Mouse (Mus musculus) forebrain, embryonic 13.5 days (tissue): ENCODE data around the gene Pnrc1. TPM values are rescaled to one million over a fixed set of nuclear protein-coding genes. Genes with fewer than 3 reads are reported as not detected.
"Not testable (repeated sequence)": the region's sequence is repeated elsewhere in the genome, so short reads cannot be mapped to it uniquely, and the experiment has no call there.

Experiments used
- ATAC-seq: fragments of 200-750 bp; cut with Nextera tagmentation; 2 replicates; pipeline ENCODE4 v1.8.0; 2017
- H3K27ac ChIP-seq: fragments of 300-500 bp; sonication (generic); 2 replicates; pipeline ENCODE4 v1.5.1; 2015; ENCODE audit warnings: inconsistent platforms, mild to moderate bottlenecking, moderate library complexity
- H3K27me3 ChIP-seq: fragments of 300-500 bp; sonication (generic); 2 replicates; pipeline ENCODE4 v1.6.1; 2015; ENCODE audit warnings: mild to moderate bottlenecking, inconsistent platforms
- H3K36me3 ChIP-seq: fragments of 300-500 bp; sonication (generic); 2 replicates; pipeline ENCODE4 v1.6.1; 2015; ENCODE audit warnings: mild to moderate bottlenecking, inconsistent platforms; ENCODE audit not compliant: poor library complexity, severe bottlenecking
- H3K4me1 ChIP-seq: fragments of 300-500 bp; sonication (generic); 2 replicates; pipeline ENCODE4 v1.6.1; 2015; ENCODE audit warnings: inconsistent platforms
- H3K4me2 ChIP-seq: fragments of 300-500 bp; sonication (generic); 2 replicates; pipeline ENCODE4 v1.6.1; 2015; ENCODE audit warnings: inconsistent platforms, mild to moderate bottlenecking, moderate library complexity
- H3K4me3 ChIP-seq: fragments of 300-500 bp; sonication (generic); 2 replicates; pipeline ENCODE4 v1.5.1; 2015; ENCODE audit warnings: mild to moderate bottlenecking, inconsistent platforms
- H3K9ac ChIP-seq: fragments of 300-500 bp; sonication (generic); 2 replicates; pipeline ENCODE4 v1.6.1; 2015; ENCODE audit warnings: mild to moderate bottlenecking, inconsistent platforms
- H3K9me3 ChIP-seq: fragments of 300-500 bp; sonication (generic); replicated peaks from 2 replicates; pipeline ENCODE4 v1.6.1; 2016; ENCODE audit warnings: inconsistent platforms
- WGBS: fragments of 180-500 bp; shearing (Covaris S2); methylation state at CpG from one replicate; pipeline ENCODE4 v1.1.7; 2015; 5-methylcytosine and 5-hydroxymethylcytosine counted together
- polyA plus RNA-seq: library from polyadenylated mRNA; unstranded; fragments of >200 nt; fragmentation: Nextera tagmentation; extraction: Ambion mirVana; gene quantifications from 2 replicates; pipeline ENCODE4 v1.2.1, GENCODE M21; 2015

The Pnrc1 gene
- 76.4 and 85.7 TPM in 2 replicates for polyA plus RNA-seq

- 0 out of 2 replicates have a peak, but pooled peaks have one; percentile 50 for ATAC-seq
- WGBS, result 72% methylated on average over 3 of the region's 3 CpGs
- H3K9me3 ChIP-seq, result no peaks in the 10 kb centered on the region
- no peak within 1 kb of the TSS for H3K9ac ChIP-seq
- no peaks in the 10 kb centered on the region for H3K4me1 ChIP-seq
- no peak within 1 kb of the TSS for H3K27ac ChIP-seq
- H3K4me2 ChIP-seq, result no peak within 1 kb of the TSS
- H3K36me3 ChIP-seq, result no peaks in the 10 kb centered on the region
- no peaks in the 10 kb centered on the region for H3K27me3 ChIP-seq
- no peak within 1 kb of the TSS for H3K4me3 ChIP-seq
Measured at GRCm38 (mm10) chr4:33290002-33290401, at the start of gene Pnrc1. TSS of gene Pnrc1 (minus strand) at chr4:33290163.

- no peak for ATAC-seq
- Histone ChIP-seq H3K4me3 (no peak overlapping the region), H3K9me3 (no peaks in the 10 kb centered on the region), H3K36me3 (peaks cover 66% of the 10 kb centered on the region), H3K27ac (no peak overlapping the region), H3K4me2 (no peak overlapping the region), H3K4me1 (no peaks in the 10 kb centered on the region), H3K27me3 (no peaks in the 10 kb centered on the region), H3K9ac (no peak overlapping the region)
- 89% methylated on average over 1 of the region's 1 CpGs for WGBS
Measured at GRCm38 (mm10) chr4:33337999-33338398, 48.0 kb upstream of the Pnrc1 start.

GRCm38 (mm10) chr4:33332956-33333455, 43.0 kb upstream of the Pnrc1 start:
- H3K9me3 ChIP-seq, result no peaks in the 10 kb centered on the region
- H3K4me3 ChIP-seq, result no peak overlapping the region
- H3K4me1 ChIP-seq, result no peaks in the 10 kb centered on the region
- no peak overlapping the region for H3K27ac ChIP-seq
- H3K27me3 ChIP-seq, result no peaks in the 10 kb centered on the region
- peaks cover 70% of the 10 kb centered on the region for H3K36me3 ChIP-seq
- ATAC-seq, result no peak
- WGBS, result 100% methylated on average over 1 of the region's 1 CpGs
- H3K4me2 ChIP-seq, result no peak overlapping the region
- no peak overlapping the region for H3K9ac ChIP-seq

GRCm38 (mm10) chr4:33331147-33331546, 41.2 kb upstream of the Pnrc1 start:
- no peaks in the 10 kb centered on the region for H3K27me3 ChIP-seq
- no peak overlapping the region for H3K4me2 ChIP-seq
- no peak for ATAC-seq
- H3K4me3 ChIP-seq, result no peak overlapping the region
- no peaks in the 10 kb centered on the region for H3K9me3 ChIP-seq
- WGBS, result 93% methylated on average over 4 of the region's 4 CpGs
- no peak overlapping the region for H3K27ac ChIP-seq
- H3K36me3 ChIP-seq, result peaks cover 73% of the 10 kb centered on the region
- H3K4me1 ChIP-seq, result no peaks in the 10 kb centered on the region
- H3K9ac ChIP-seq, result no peak overlapping the region

- 91% methylated on average over 5 of the region's 5 CpGs for WGBS
- H3K4me2 ChIP-seq, result no peak overlapping the region
Measured at GRCm38 (mm10) chr4:33315840-33316239, 25.9 kb upstream of the Pnrc1 start.

GRCm38 (mm10) chr4:33314150-33314549, 24.2 kb upstream of the Pnrc1 start:
- not testable (repeated sequence) for H3K27me3 ChIP-seq, H3K27ac ChIP-seq, H3K9ac ChIP-seq, H3K4me2 ChIP-seq, ATAC-seq, H3K4me3 ChIP-seq, H3K36me3 ChIP-seq, H3K9me3 ChIP-seq
- peaks cover 20% of the 10 kb centered on the region for H3K4me1 ChIP-seq
- WGBS, result 96% methylated on average over 7 of the region's 8 CpGs

More at GRCm38 (mm10) chr4:33315840-33316239, 25.9 kb upstream of the Pnrc1 start:
- peaks cover 18% of the 10 kb centered on the region for H3K4me1 ChIP-seq
- no peak overlapping the region for H3K4me3 ChIP-seq
- H3K36me3 ChIP-seq, result 0 out of 2 replicates have a peak, but pooled peaks cover 7% of the 10 kb centered on the region
- no peak for ATAC-seq
- H3K9me3 ChIP-seq, result no peaks in the 10 kb centered on the region
- H3K9ac ChIP-seq, result no peak overlapping the region
- H3K27ac ChIP-seq, result no peak overlapping the region
- H3K27me3 ChIP-seq, result no peaks in the 10 kb centered on the region

GRCm38 (mm10) chr4:33310840-33311437, 21.0 kb upstream of the Pnrc1 start:
- WGBS, result 21% methylated on average over 12 of the region's 12 CpGs
- Histone ChIP-seq H3K9ac (peak overlapping the region; percentile 78), H3K4me2 (peak overlapping the region; percentile 88), H3K27me3 (no peaks in the 10 kb centered on the region), H3K4me1 (peaks cover 20% of the 10 kb centered on the region), H3K27ac (no peak overlapping the region), H3K36me3 (no peaks in the 10 kb centered on the region), H3K9me3 (no peaks in the 10 kb centered on the region), H3K4me3 (peak overlapping the region; percentile 84)
- no peak for ATAC-seq

GRCm38 (mm10) chr4:33309764-33310757, 20.1 kb upstream of the Pnrc1 start, which contains the start of gene Rngtt:
TSS of gene Rngtt (plus strand) at chr4:33310311.
- no peaks in the 10 kb centered on the region for H3K27me3 ChIP-seq
- H3K27ac ChIP-seq, result 0 out of 2 replicates have a peak within 1 kb of the TSS, but pooled peaks have one; percentile 5
- H3K4me3 ChIP-seq, result peak within 1 kb of the TSS; percentile 84
- H3K4me2 ChIP-seq, result peak within 1 kb of the TSS; percentile 88
- H3K4me1 ChIP-seq, result peaks cover 20% of the 10 kb centered on the region
- peak; percentile 96 for ATAC-seq
- 4% methylated on average over 58 of the region's 60 CpGs for WGBS
- no peaks in the 10 kb centered on the region for H3K9me3 ChIP-seq
- peak within 1 kb of the TSS; percentile 78 for H3K9ac ChIP-seq
- no peaks in the 10 kb centered on the region for H3K36me3 ChIP-seq

GRCm38 (mm10) chr4:33307146-33307545, 17.2 kb upstream of the Pnrc1 start:
- no peaks in the 10 kb centered on the region; the same call in 1 of the 2 replicates for H3K9me3 ChIP-seq
- 80% methylated on average over 4 of the region's 4 CpGs for WGBS
- no peaks in the 10 kb centered on the region for H3K36me3 ChIP-seq
- no peak overlapping the region for H3K27ac ChIP-seq
- no peak overlapping the region for H3K4me3 ChIP-seq
- ATAC-seq, result no peak
- peaks cover 15% of the 10 kb centered on the region for H3K4me1 ChIP-seq
- H3K9ac ChIP-seq, result no peak overlapping the region
- no peaks in the 10 kb centered on the region for H3K27me3 ChIP-seq
- no peak overlapping the region for H3K4me2 ChIP-seq

- Histone ChIP-seq H3K4me3 (no peak overlapping the region), H3K27me3 (no peaks in the 10 kb centered on the region), H3K27ac (no peak overlapping the region), H3K4me2 (no peak overlapping the region), H3K9me3 (no peaks in the 10 kb centered on the region; the same call in 1 of the 2 replicates), H3K9ac (no peak overlapping the region), H3K4me1 (no peaks in the 10 kb centered on the region), H3K36me3 (no peaks in the 10 kb centered on the region)
- 92% methylated on average over 1 of the region's 1 CpGs for WGBS
- no peak for ATAC-seq
Measured at GRCm38 (mm10) chr4:33303057-33303456, 13.1 kb upstream of the Pnrc1 start.

GRCm38 (mm10) chr4:33300891-33301665, 11.1 kb upstream of the Pnrc1 start:
- 59% methylated on average over 6 of the region's 6 CpGs for WGBS

More at GRCm38 (mm10) chr4:33300891-33301665, 11.1 kb upstream of the Pnrc1 start:
- not testable (repeated sequence) for H3K9me3 ChIP-seq, H3K27me3 ChIP-seq, H3K36me3 ChIP-seq, H3K4me3 ChIP-seq, H3K4me1 ChIP-seq, H3K27ac ChIP-seq, ATAC-seq, H3K9ac ChIP-seq, H3K4me2 ChIP-seq
